Mouse (Mus musculus) small intestine, adult 2 months (tissue): ENCODE data around the gene U2af1l4. TPM values are rescaled to one million over a fixed set of nuclear protein-coding genes. Genes with fewer than 3 reads are reported as not detected.

Source experiments
- H3K27ac ChIP-seq: fragments of 200-500 bp; 2 replicates; pipeline ENCODE4 v1.5.1; 2012; ENCODE audit warnings: low read depth, low read length, control low read depth, inconsistent platforms; ENCODE audit not compliant: insufficient read depth
- H3K27me3 ChIP-seq: fragments of 200-500 bp; 2 replicates; pipeline ENCODE4 v1.6.1; 2012; ENCODE audit warnings: mild to moderate bottlenecking, moderate library complexity, low read length, inconsistent platforms; ENCODE audit not compliant: control insufficient read depth, insufficient read depth
- H3K36me3 ChIP-seq: fragments of 200-500 bp; 2 replicates; pipeline ENCODE4 v1.6.1; 2012; ENCODE audit warnings: mild to moderate bottlenecking, low read length, control low read depth, inconsistent platforms; ENCODE audit not compliant: control insufficient read depth, insufficient read depth
- H3K4me1 ChIP-seq: fragments of 200-500 bp; 2 replicates; pipeline ENCODE4 v1.6.1; 2012; ENCODE audit warnings: low read length, inconsistent platforms, mixed read lengths; ENCODE audit not compliant: control insufficient read depth, insufficient read depth, insufficient read length
- H3K4me3 ChIP-seq: fragments of 200-500 bp; 2 replicates; pipeline ENCODE4 v1.5.1; 2012; ENCODE audit warnings: low read depth, mild to moderate bottlenecking, control low read depth, inconsistent platforms, low read length, moderate library complexity
- CTCF ChIP-seq: fragments of 200-500 bp; IDR thresholded peaks from 2 replicates; pipeline ENCODE4 v1.5.1; 2012; ENCODE audit warnings: low read depth, mild to moderate bottlenecking, control low read depth, inconsistent platforms, low read length, moderate library complexity, mixed read lengths; ENCODE audit not compliant: insufficient replicate concordance, insufficient read length; ENCODE audit errors: extremely low read depth
- POLR2A ChIP-seq: fragments of 200-500 bp; IDR thresholded peaks from 2 replicates; pipeline ENCODE4 v1.6.1; 2012; ENCODE audit warnings: low read depth, mild to moderate bottlenecking, control low read depth, inconsistent platforms, low read length, moderate library complexity
- WGBS: fragments of 180-500 bp; shearing (Covaris S2); methylation state at CpG from one replicate; pipeline ENCODE4 v1.1.7; 2018; 5-methylcytosine and 5-hydroxymethylcytosine counted together
- polyA plus RNA-seq: library from polyadenylated mRNA; depleted of rRNA; stranded (reverse); fragments of >200 nt; gene quantifications from 2 replicates; pipeline ENCODE4 v1.2.3, GENCODE M21; 2012

U2af1l4 gene
- polyA plus RNA-seq, 1 experiment = 46.5 TPM

GRCm38 (mm10) chr7:30525954-30526353 lies 37.1 kb upstream of the U2af1l4 start:
- Histone ChIP-seq H3K36me3 (no peaks in the 10 kb centered on the region; the same call in 1 of the 2 replicates), H3K27ac (no peak overlapping the region), H3K4me3 (peak overlapping the region; percentile 43), H3K27me3 (no peaks in the 10 kb centered on the region), H3K4me1 (peaks cover 3% of the 10 kb centered on the region; the same call in 1 of the 2 replicates)
- TF ChIP-seq CTCF = no peak
- no peak for TF ChIP-seq POLR2A
- WGBS = 30% methylated on average over 10 of the region's 10 CpGs

GRCm38 (mm10) chr7:30526399-30526798 lies 36.7 kb upstream of the U2af1l4 start:
- 50% methylated on average over 17 of the region's 17 CpGs for WGBS
- TF ChIP-seq POLR2A = no peak
- TF ChIP-seq CTCF = no peak
- no peaks in the 10 kb centered on the region; the same call in 1 of the 2 replicates for H3K36me3 ChIP-seq
- H3K27ac ChIP-seq = no peak overlapping the region
- peaks cover 3% of the 10 kb centered on the region; the same call in 1 of the 2 replicates for H3K4me1 ChIP-seq
- peak overlapping the region; percentile 43 for H3K4me3 ChIP-seq
- H3K27me3 ChIP-seq = no peaks in the 10 kb centered on the region

- no peak for TF ChIP-seq CTCF
- TF ChIP-seq POLR2A = no peak
- WGBS = 90% methylated on average over 14 of the region's 14 CpGs
- no peaks in the 10 kb centered on the region; the same call in 1 of the 2 replicates for H3K36me3 ChIP-seq
Measured at GRCm38 (mm10) chr7:30526981-30527380, 36.1 kb upstream of the U2af1l4 start.

GRCm38 (mm10) chr7:30531291-30531815 lies 31.7 kb upstream of the U2af1l4 start:
- Histone ChIP-seq H3K27ac (no peak overlapping the region), H3K4me1 (peaks cover 6% of the 10 kb centered on the region), H3K36me3 (no peaks in the 10 kb centered on the region; the same call in 1 of the 2 replicates), H3K27me3 (no peaks in the 10 kb centered on the region), H3K4me3 (no peak overlapping the region)
- TF ChIP-seq CTCF = no peak
- TF ChIP-seq POLR2A = no peak
- WGBS = 92% methylated on average over 9 of the region's 9 CpGs

More at GRCm38 (mm10) chr7:30526981-30527380, 36.1 kb upstream of the U2af1l4 start:
- no peak overlapping the region for H3K27ac ChIP-seq
- H3K4me1 ChIP-seq = peaks cover 3% of the 10 kb centered on the region; the same call in 1 of the 2 replicates
- no peak overlapping the region for H3K4me3 ChIP-seq
- H3K27me3 ChIP-seq = no peaks in the 10 kb centered on the region

GRCm38 (mm10) chr7:30532931-30533330 lies 30.2 kb upstream of the U2af1l4 start:
- Histone ChIP-seq H3K4me1 (peaks cover 5% of the 10 kb centered on the region), H3K27me3 (no peaks in the 10 kb centered on the region), H3K27ac (no peak overlapping the region), H3K36me3 (no peaks in the 10 kb centered on the region), H3K4me3 (no peak overlapping the region)
- TF ChIP-seq POLR2A (no peak), CTCF (no peak)
- WGBS = 66% methylated on average over 8 of the region's 8 CpGs

GRCm38 (mm10) chr7:30533941-30534632 lies 29.0 kb upstream of the U2af1l4 start:
- WGBS = 21% methylated on average over 26 of the region's 26 CpGs

More at GRCm38 (mm10) chr7:30533941-30534632, 29.0 kb upstream of the U2af1l4 start:
- no peaks in the 10 kb centered on the region for H3K27me3 ChIP-seq
- no peak for TF ChIP-seq POLR2A
- TF ChIP-seq CTCF = no peak
- H3K27ac ChIP-seq = no peak overlapping the region
- peaks cover 5% of the 10 kb centered on the region for H3K4me1 ChIP-seq
- H3K4me3 ChIP-seq = peak overlapping the region; percentile 96
- H3K36me3 ChIP-seq = peaks cover under 1% of the 10 kb centered on the region; the same call in 1 of the 2 replicates
